Mouse (Mus musculus) limb, embryonic 13.5 days (tissue): ENCODE measurements around the gene Gprin1. TPM values are rescaled to one million over a fixed set of nuclear protein-coding genes. Genes with fewer than 3 reads are reported as not detected.
A peak's percentile ranks its signal among the peaks of the same experiment; 100 is the strongest.
"Not testable (repeated sequence)": the region's sequence is repeated elsewhere in the genome, so short reads cannot be mapped to it uniquely, and the experiment has no call there.

ENCODE experiments used
- ATAC-seq: fragments of 200-750 bp; cut with Nextera tagmentation; 2 replicates; pipeline ENCODE4 v1.8.0; 2017; ENCODE audit warnings: low read depth, moderate number of reproducible peaks, moderate TSS enrichment; ENCODE audit not compliant: low FRiP score
- H3K27ac ChIP-seq: fragments of 300-500 bp; sonication (generic); 2 replicates; pipeline ENCODE4 v1.5.1; 2015; ENCODE audit warnings: inconsistent platforms, mild to moderate bottlenecking, moderate library complexity
- H3K27me3 ChIP-seq: fragments of 300-500 bp; sonication (generic); 2 replicates; pipeline ENCODE4 v1.6.1; 2015; ENCODE audit warnings: mild to moderate bottlenecking, inconsistent platforms
- H3K36me3 ChIP-seq: fragments of 300-500 bp; sonication (generic); 2 replicates; pipeline ENCODE4 v1.6.1; 2015; ENCODE audit warnings: inconsistent platforms, mild to moderate bottlenecking, moderate library complexity
- H3K4me1 ChIP-seq: fragments of 300-500 bp; sonication (generic); 2 replicates; pipeline ENCODE4 v1.6.1; 2015; ENCODE audit warnings: inconsistent platforms
- H3K4me2 ChIP-seq: fragments of 300-500 bp; sonication (generic); replicated peaks from 2 replicates; pipeline ENCODE4 v1.6.1; 2015; ENCODE audit warnings: inconsistent platforms, mild to moderate bottlenecking, moderate library complexity
- H3K4me3 ChIP-seq: fragments of 300-500 bp; sonication (generic); 2 replicates; pipeline ENCODE4 v1.5.1; 2015; ENCODE audit warnings: moderate library complexity, mild to moderate bottlenecking, inconsistent platforms
- H3K9ac ChIP-seq: fragments of 300-500 bp; sonication (generic); 2 replicates; pipeline ENCODE4 v1.6.1; 2015; ENCODE audit warnings: mild to moderate bottlenecking, inconsistent platforms
- H3K9me3 ChIP-seq: fragments of 300-500 bp; sonication (generic); 2 replicates; pipeline ENCODE4 v1.6.1; 2016; ENCODE audit warnings: inconsistent platforms
- whole genome bisulfite sequencing: fragments of 180-500 bp; shearing (Covaris S2); methylation state at CpG from one replicate; pipeline ENCODE4 v1.1.7; 2015; 5-methylcytosine and 5-hydroxymethylcytosine counted together
- polyA plus RNA-seq: library from polyadenylated mRNA; unstranded; fragments of >200 nt; fragmentation: Nextera tagmentation; extraction: Ambion mirVana; gene quantifications from 2 replicates; pipeline ENCODE4 v1.2.1, GENCODE M21; 2015

Gene Gprin1
- 0.15 and 0.20 TPM in 2 replicates for polyA plus RNA-seq

GRCm38 (mm10) chr13:54749864-54750411, at the start of gene Gprin1:
Gene Gprin1 (minus strand): TSS chr13:54749874.
- Histone ChIP-seq H3K9me3 (no peaks in the 10 kb centered on the region), H3K9ac (no peak within 1 kb of the TSS), H3K27ac (no peak within 1 kb of the TSS), H3K36me3 (no peaks in the 10 kb centered on the region), H3K4me2 (peak within 1 kb of the TSS; percentile 90), H3K27me3 (peaks cover 86% of the 10 kb centered on the region), H3K4me1 (peaks cover 6% of the 10 kb centered on the region; the same call in 1 of the 2 replicates), H3K4me3 (peak within 1 kb of the TSS; percentile 55)
- WGBS = 3% methylated on average over 25 of the region's 29 CpGs
- ATAC-seq = no peak

GRCm38 (mm10) chr13:54798740-54799139, 49.1 kb upstream of the Gprin1 start:
- Histone ChIP-seq H3K27ac (no peak overlapping the region), H3K36me3 (no peaks in the 10 kb centered on the region), H3K4me1 (no peaks in the 10 kb centered on the region), H3K9ac (no peak overlapping the region), H3K4me3 (no peak overlapping the region), H3K4me2 (no peak overlapping the region), H3K27me3 (peaks cover 22% of the 10 kb centered on the region; the same call in 1 of the 2 replicates), H3K9me3 (no peaks in the 10 kb centered on the region)
- no peak for ATAC-seq
- WGBS = 68% methylated on average over 10 of the region's 10 CpGs

- H3K27me3 ChIP-seq = peaks cover 28% of the 10 kb centered on the region; the same call in 1 of the 2 replicates
- WGBS = 77% methylated on average over 16 of the region's 16 CpGs
- H3K9ac ChIP-seq = no peak overlapping the region
- no peak overlapping the region for H3K4me2 ChIP-seq
- H3K4me3 ChIP-seq = no peak overlapping the region
- no peak for ATAC-seq
- no peaks in the 10 kb centered on the region for H3K9me3 ChIP-seq
- H3K4me1 ChIP-seq = no peaks in the 10 kb centered on the region
- no peak overlapping the region for H3K27ac ChIP-seq
- H3K36me3 ChIP-seq = no peaks in the 10 kb centered on the region
Observed at GRCm38 (mm10) chr13:54797861-54798643, 48.4 kb upstream of the Gprin1 start.

- Histone ChIP-seq H3K9ac (no peak overlapping the region), H3K4me3 (no peak overlapping the region), H3K9me3 (no peaks in the 10 kb centered on the region), H3K4me1 (no peaks in the 10 kb centered on the region), H3K36me3 (no peaks in the 10 kb centered on the region), H3K27ac (no peak overlapping the region), H3K27me3 (peaks cover 35% of the 10 kb centered on the region), H3K4me2 (no peak overlapping the region)
- WGBS = 34% methylated on average over 4 of the region's 4 CpGs
- ATAC-seq = no peak
Observed at GRCm38 (mm10) chr13:54797356-54797755, 47.7 kb upstream of the Gprin1 start.

GRCm38 (mm10) chr13:54794843-54795242, 45.2 kb upstream of the Gprin1 start:
- H3K4me3 ChIP-seq = no peak overlapping the region
- H3K27ac ChIP-seq = no peak overlapping the region
- H3K9me3 ChIP-seq = no peaks in the 10 kb centered on the region
- H3K9ac ChIP-seq = no peak overlapping the region
- H3K4me1 ChIP-seq = peaks cover 5% of the 10 kb centered on the region
- H3K4me2 ChIP-seq = no peak overlapping the region
- ATAC-seq = no peak
- peaks cover 60% of the 10 kb centered on the region for H3K27me3 ChIP-seq
- 42% methylated on average over 5 of the region's 5 CpGs for WGBS
- no peaks in the 10 kb centered on the region for H3K36me3 ChIP-seq

GRCm38 (mm10) chr13:54794002-54794577, 44.4 kb upstream of the Gprin1 start:
- no peak for ATAC-seq
- WGBS = 60% methylated on average over 16 of the region's 16 CpGs
- H3K27me3 ChIP-seq = peaks cover 68% of the 10 kb centered on the region

GRCm38 (mm10) chr13:54792259-54793230, 42.9 kb upstream of the Gprin1 start:
- peaks cover 16% of the 10 kb centered on the region for H3K4me1 ChIP-seq
- 13% methylated on average over 21 of the region's 21 CpGs for WGBS
- H3K36me3 ChIP-seq = no peaks in the 10 kb centered on the region
- H3K9me3 ChIP-seq = no peaks in the 10 kb centered on the region
- H3K27ac ChIP-seq = no peak overlapping the region
- ATAC-seq = no peak
- peaks cover 67% of the 10 kb centered on the region for H3K27me3 ChIP-seq
- H3K4me3 ChIP-seq = no peak overlapping the region
- no peak overlapping the region for H3K4me2 ChIP-seq
- H3K9ac ChIP-seq = no peak overlapping the region

More at GRCm38 (mm10) chr13:54794002-54794577, 44.4 kb upstream of the Gprin1 start:
- Histone ChIP-seq H3K4me2 (no peak overlapping the region), H3K27ac (no peak overlapping the region), H3K4me1 (peaks cover 13% of the 10 kb centered on the region), H3K4me3 (no peak overlapping the region), H3K9ac (no peak overlapping the region), H3K36me3 (no peaks in the 10 kb centered on the region), H3K9me3 (no peaks in the 10 kb centered on the region)

GRCm38 (mm10) chr13:54789561-54790397, 40.1 kb upstream of the Gprin1 start:
- peak; percentile 16; the same call in 1 of the 2 replicates for ATAC-seq
- 1% methylated on average over 38 of the region's 38 CpGs for WGBS
- no peaks in the 10 kb centered on the region for H3K36me3 ChIP-seq
- H3K27me3 ChIP-seq = peaks cover 58% of the 10 kb centered on the region
- H3K4me1 ChIP-seq = peaks cover 16% of the 10 kb centered on the region
- peak overlapping the region; percentile 98 for H3K4me2 ChIP-seq
- H3K9me3 ChIP-seq = no peaks in the 10 kb centered on the region
- peak overlapping the region; percentile 59 for H3K4me3 ChIP-seq
- no peak overlapping the region for H3K27ac ChIP-seq
- peak overlapping the region; percentile 53 for H3K9ac ChIP-seq

- 2% methylated on average over 49 of the region's 49 CpGs for WGBS
- no peaks in the 10 kb centered on the region for H3K9me3 ChIP-seq
- H3K27me3 ChIP-seq = peaks cover 58% of the 10 kb centered on the region
- H3K4me2 ChIP-seq = peak within 1 kb of the TSS; percentile 98
- peak; percentile 75 for ATAC-seq
- no peaks in the 10 kb centered on the region for H3K36me3 ChIP-seq
- H3K4me1 ChIP-seq = peaks cover 16% of the 10 kb centered on the region
- peak within 1 kb of the TSS; percentile 53 for H3K9ac ChIP-seq
- peak within 1 kb of the TSS; percentile 59 for H3K4me3 ChIP-seq
- no peak within 1 kb of the TSS for H3K27ac ChIP-seq
Observed at GRCm38 (mm10) chr13:54788740-54789560, 39.3 kb upstream of the Gprin1 start, which contains the start of gene Tspan17. Gene Tspan17 (plus strand): TSS chr13:54789377.

GRCm38 (mm10) chr13:54787591-54787990, 37.9 kb upstream of the Gprin1 start:
- H3K9me3 ChIP-seq, H3K4me3 ChIP-seq, H3K36me3 ChIP-seq, ATAC-seq, H3K9ac ChIP-seq, H3K4me2 ChIP-seq, H3K27ac ChIP-seq: not testable (repeated sequence)
- H3K4me1 ChIP-seq = peaks cover 16% of the 10 kb centered on the region
- peaks cover 45% of the 10 kb centered on the region for H3K27me3 ChIP-seq
- WGBS = 49% methylated on average over 2 of the region's 2 CpGs
